8 mouse cellular contexts compared by ENCODE assay signal in the genomic region with DNA sequence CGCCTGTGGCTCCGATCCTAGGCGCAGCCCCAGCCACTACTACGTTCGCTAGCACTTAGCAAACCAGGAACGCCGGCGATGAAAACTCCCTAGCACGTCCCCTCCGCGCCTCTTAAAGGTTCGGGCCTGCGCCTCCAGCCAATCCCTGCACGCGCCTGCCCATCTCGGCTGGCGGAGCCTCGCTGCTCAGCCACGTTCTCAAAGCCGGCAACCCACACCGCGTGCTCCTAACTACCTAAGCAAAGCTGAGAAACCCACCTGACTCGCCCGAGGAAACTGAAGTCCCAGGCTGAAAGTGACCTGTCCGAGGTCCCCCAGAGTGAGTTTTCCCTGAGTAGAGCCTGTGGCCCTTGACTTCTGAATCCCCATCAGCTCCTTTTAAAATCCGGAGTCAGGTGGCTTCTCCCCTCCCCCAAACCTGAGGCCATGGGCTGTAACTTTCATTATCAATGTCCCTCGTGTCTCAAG. TPM values are rescaled to one million over a fixed set of nuclear protein-coding genes. Genes with fewer than 3 reads are reported as not detected.
A peak's percentile ranks its signal among the peaks of the same experiment; 100 is the strongest.
DNase-seq lines count a peak whose midpoint lies in the region; TF ChIP-seq lines count a peak whose summit lies in the region.

A gene (minus strand): TSS at position 89 of the 468 bp plus-strand sequence.

- intact Hi-C loops in heart, adult 2 months (cut with DNase I), result no loop called here

- peak; percentile 23 for DNase-seq in gastrocnemius, adult 18-20 months (ENCODE audit: low spot score)
- no peak for DNase-seq in gastrocnemius, adult 8-10 months (ENCODE audit: low spot score in 2 of 2)
- peak; percentile 88 for DNase-seq in embryo, embryonic 10 days (ENCODE audit: low spot score)
- peak; percentile 44 to 57 for DNase-seq in heart, adult 2 months
- peak; percentile 74 for DNase-seq in kidney, adult 18-20 months
- DNase-seq in limb, embryonic 10.5 days (ENCODE audit: low spot score), result peak; percentile 86
- DNase-seq in mesoderm, embryonic 11.5 days (ENCODE audit: low read depth, low spot score), result peak; percentile 75
- peak; percentile 33 to 35 for DNase-seq in spleen, postnatal 36 days (ENCODE audit: low spot score in 2 of 2)

- TF ChIP-seq POLR2A in heart, adult 2 months (IDR thresholded peaks at IDR 0.05; ENCODE audit: insufficient read depth, low read depth, low read length), result no peak

- peak within 1 kb of the TSS; percentile 53 for H3K4me3 ChIP-seq in heart, adult 2 months
- peak within 1 kb of the TSS; percentile 63 for H3K4me3 ChIP-seq in limb, embryonic 10.5 days

- H3K4me1 ChIP-seq in heart, adult 2 months (ENCODE audit: control insufficient read depth, insufficient read depth, low read length), result no peaks in the 10 kb centered on the region
- H3K4me1 ChIP-seq in limb, embryonic 10.5 days, result peaks cover 38% of the 10 kb centered on the region

- TF ChIP-seq CTCF in heart, adult 2 months (IDR thresholded peaks at IDR 0.05), result no peak

- 2% methylated on average over 27 of the region's 27 CpGs for WGBS in heart, adult 2 months
- WGBS in limb, embryonic 10.5 days, result 2% methylated on average over 27 of the region's 27 CpGs

- no peak within 1 kb of the TSS for H3K27ac ChIP-seq in heart, adult 2 months
- H3K27ac ChIP-seq in limb, embryonic 10.5 days, result peak within 1 kb of the TSS; percentile 88

- H3K9ac ChIP-seq in heart, adult 2 months (ENCODE audit: low read depth, low read length), result peak within 1 kb of the TSS; percentile 15; the same call in 1 of the 2 replicates

- TF ChIP-seq EP300 in heart, adult 2 months (IDR thresholded peaks at IDR 0.05; ENCODE audit: insufficient read depth, low read depth, low read length), result no peak

- H3K79me2 ChIP-seq in heart, adult 2 months (replicated peaks; ENCODE audit: control insufficient read depth, insufficient read depth, low read length), result no peaks in the 10 kb centered on the region

- no peaks in the 10 kb centered on the region for H3K36me3 ChIP-seq in heart, adult 2 months (ENCODE audit: control insufficient read depth, insufficient read depth, low read length)
- peaks cover 30% of the 10 kb centered on the region for H3K36me3 ChIP-seq in limb, embryonic 10.5 days

- H3K27me3 ChIP-seq in heart, adult 2 months (ENCODE audit: control insufficient read depth, insufficient read depth, low read length), result peaks cover 4% of the 10 kb centered on the region; the same call in 1 of the 2 replicates
- peaks cover 41% of the 10 kb centered on the region for H3K27me3 ChIP-seq in limb, embryonic 10.5 days (ENCODE audit: low read depth, poor library complexity, severe bottlenecking)

- no peaks in the 10 kb centered on the region for H3K9me3 ChIP-seq in limb, embryonic 10.5 days (replicated peaks)

RNA-seq across cellular contexts. Expression of the gene that starts here (rescaled TPM):
- under 1 TPM; 0.39 to 0.81 TPM for total RNA-seq in gastrocnemius, adult 18-20 months (2021)
- not detected for total RNA-seq in gastrocnemius, adult 8-10 months (2022)
- total RNA-seq in heart, adult 2 months (2021), result under 1 TPM; 0.23 to 0.39 TPM
- polyA plus RNA-seq in heart, adult 2 months (2012; rRNA removed), result 0.12 TPM in 1 of 2 replicates, not detected in the other
- polyA plus RNA-seq in limb, embryonic 10.5 days (2016; fragmentation: Nextera tagmentation; extraction: Ambion mirVana), result 10.1 and 10.7 TPM in 2 replicates

Comparison
In these comparisons a context has a peak if more than half of its experiments do, and no peak if none do; other contexts are left out.
1. Peak in DNase-seq in gastrocnemius, adult 18-20 months; RNA of the gene not detected or under 1 TPM.
2. Peak in DNase-seq, H3K4me3 ChIP-seq and H3K9ac ChIP-seq in heart, adult 2 months; RNA of the gene not detected or under 1 TPM.
3. DNase-seq: peak in embryo, embryonic 10 days (single experiment), kidney, adult 18-20 months (single experiment), limb, embryonic 10.5 days (single experiment), mesoderm, embryonic 11.5 days (single experiment) and spleen, postnatal 36 days (2 of 2); none in gastrocnemius, adult 8-10 months (0 of 2).